Mouse (Mus musculus): ENCODE results near the gene Adar.
"Not testable (repeated sequence)": the region's sequence is repeated elsewhere in the genome, so short reads cannot be mapped to it uniquely, and the experiment has no call there.

Adar gene

GRCm38 (mm10) chr3:89796358-89796757, 81.5 kb downstream of the Adar start:
- no peak for DNase-seq (ENCODE audit: low spot score)

- DNase-seq (ENCODE audit: low spot score): no peak
Observed at GRCm38 (mm10) chr3:89798518-89798917, 83.7 kb downstream of the Adar start.

- no peak for DNase-seq (ENCODE audit: low spot score)
Observed at GRCm38 (mm10) chr3:89799476-89799875, 84.7 kb downstream of the Adar start.

- DNase-seq (ENCODE audit: low spot score): not testable (repeated sequence)
Observed at GRCm38 (mm10) chr3:89800078-89800477, 85.3 kb downstream of the Adar start.

- DNase-seq (ENCODE audit: low spot score): no peak
Observed at GRCm38 (mm10) chr3:89800774-89801506, 86.1 kb downstream of the Adar start.

GRCm38 (mm10) chr3:89801507-89801847, 86.7 kb downstream of the Adar start:
- no peak for DNase-seq (ENCODE audit: low spot score)

- DNase-seq (ENCODE audit: low spot score): no peak
Observed at GRCm38 (mm10) chr3:89802876-89803275, 88.1 kb downstream of the Adar start.

Data from ovary, adult 18-20 months (tissue).